Mouse (Mus musculus): ENCODE measurements around the gene Psmb7. TPM values are rescaled to one million over a fixed set of nuclear protein-coding genes. Genes with fewer than 3 reads are reported as not detected.

Psmb7 gene
- polyA plus RNA-seq, 1 experiment from 2014 or later = 317 TPM

- no peak overlapping the region for H3K4me3 ChIP-seq
- no peaks in the 10 kb centered on the region for H3K9me3 ChIP-seq
- no peak overlapping the region for H3K27ac ChIP-seq
- no peaks in the 10 kb centered on the region for H3K4me1 ChIP-seq (replicated peaks)
- H3K9ac ChIP-seq = no peak overlapping the region
- no peak overlapping the region for H3K4me2 ChIP-seq
- ATAC-seq (ENCODE audit: low FRiP score) = no peak
- no peaks in the 10 kb centered on the region for H3K27me3 ChIP-seq
- 92% methylated on average over 2 of the region's 2 CpGs for WGBS
- peaks cover 81% of the 10 kb centered on the region for H3K36me3 ChIP-seq
Observed at GRCm38 (mm10) chr2:38630574-38630973, 13.3 kb downstream of the Psmb7 start.

DNA sequence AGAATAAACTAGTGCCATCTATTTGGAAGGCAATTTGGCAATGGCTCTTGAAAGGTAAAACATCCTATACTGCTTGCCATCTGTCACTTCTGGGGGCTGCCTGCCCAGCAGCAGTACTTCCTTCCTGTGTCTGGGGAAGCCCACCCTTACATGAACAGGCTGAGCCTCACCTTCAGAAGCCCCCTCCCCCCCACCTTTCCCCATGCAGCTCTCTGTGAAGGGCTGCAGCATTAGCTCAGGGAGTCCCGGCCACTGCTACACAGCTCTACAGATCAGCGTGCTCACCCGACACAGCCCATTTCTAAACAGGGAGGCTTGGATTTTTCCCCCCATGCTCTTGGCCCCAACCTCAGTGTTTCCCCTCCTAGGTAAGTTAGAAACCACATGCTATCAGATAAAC lies 14.4 kb downstream of the Psmb7 start:
- Histone ChIP-seq H3K9me3 (no peaks in the 10 kb centered on the region), H3K36me3 (peaks cover 71% of the 10 kb centered on the region)
- ATAC-seq (ENCODE audit: low FRiP score) = no peak

GRCm38 (mm10) chr2:38628801-38629200 lies 15.1 kb downstream of the Psmb7 start:
- no peak for ATAC-seq (ENCODE audit: low FRiP score)
- H3K36me3 ChIP-seq = peaks cover 65% of the 10 kb centered on the region
- H3K4me1 ChIP-seq (replicated peaks) = no peaks in the 10 kb centered on the region
- no peak overlapping the region for H3K9ac ChIP-seq
- no peaks in the 10 kb centered on the region for H3K27me3 ChIP-seq
- no peaks in the 10 kb centered on the region for H3K9me3 ChIP-seq
- WGBS = 96% methylated on average over 4 of the region's 4 CpGs
- H3K4me2 ChIP-seq = no peak overlapping the region
- H3K27ac ChIP-seq = no peak overlapping the region
- H3K4me3 ChIP-seq = no peak overlapping the region

More for the DNA sequence above, 14.4 kb downstream of the Psmb7 start:
- H3K4me3 ChIP-seq = no peak overlapping the region
- no peaks in the 10 kb centered on the region for H3K4me1 ChIP-seq (replicated peaks)
- H3K9ac ChIP-seq = no peak overlapping the region
- 97% methylated on average over 3 of the region's 3 CpGs for WGBS
- H3K27me3 ChIP-seq = no peaks in the 10 kb centered on the region
- no peak overlapping the region for H3K4me2 ChIP-seq
- no peak overlapping the region for H3K27ac ChIP-seq

GRCm38 (mm10) chr2:38623821-38624590 lies 19.9 kb downstream of the Psmb7 start:
- H3K36me3 ChIP-seq = peaks cover 24% of the 10 kb centered on the region
- H3K27me3 ChIP-seq = no peaks in the 10 kb centered on the region
- H3K4me2 ChIP-seq = no peak overlapping the region
- H3K4me3 ChIP-seq = no peak overlapping the region
- peaks cover 21% of the 10 kb centered on the region for H3K4me1 ChIP-seq (replicated peaks)
- 95% methylated on average over 8 of the region's 8 CpGs for WGBS
- ATAC-seq (ENCODE audit: low FRiP score) = no peak
- H3K9ac ChIP-seq = no peak overlapping the region
- no peak overlapping the region for H3K27ac ChIP-seq
- H3K9me3 ChIP-seq = no peaks in the 10 kb centered on the region

DNA sequence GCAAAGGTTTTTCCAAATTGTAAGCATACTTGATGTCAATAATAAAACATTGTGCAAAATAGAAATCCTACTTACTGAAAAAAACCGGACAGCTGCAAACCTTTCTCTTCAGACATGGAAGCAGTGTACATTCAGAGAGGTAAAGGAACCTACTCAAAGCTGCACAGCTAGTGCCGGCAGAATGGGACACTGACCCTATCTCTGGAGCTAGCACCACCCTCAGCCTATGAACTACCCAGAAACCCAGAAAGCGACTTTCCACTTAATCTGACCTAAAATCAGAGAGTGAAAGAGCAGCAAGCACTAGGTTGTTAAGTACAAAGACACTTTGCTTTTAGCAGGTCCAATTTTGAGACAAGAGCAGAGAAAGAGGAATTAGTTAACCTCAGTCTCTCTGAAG lies 20.5 kb downstream of the Psmb7 start:
- no peak overlapping the region for H3K9ac ChIP-seq
- peaks cover 21% of the 10 kb centered on the region for H3K4me1 ChIP-seq (replicated peaks)
- 93% methylated on average over 3 of the region's 3 CpGs for WGBS
- H3K27ac ChIP-seq = no peak overlapping the region
- H3K4me3 ChIP-seq = no peak overlapping the region
- no peaks in the 10 kb centered on the region for H3K9me3 ChIP-seq
- no peak overlapping the region for H3K4me2 ChIP-seq
- H3K27me3 ChIP-seq = no peaks in the 10 kb centered on the region
- no peak for ATAC-seq (ENCODE audit: low FRiP score)
- H3K36me3 ChIP-seq = peaks cover 20% of the 10 kb centered on the region

DNA sequence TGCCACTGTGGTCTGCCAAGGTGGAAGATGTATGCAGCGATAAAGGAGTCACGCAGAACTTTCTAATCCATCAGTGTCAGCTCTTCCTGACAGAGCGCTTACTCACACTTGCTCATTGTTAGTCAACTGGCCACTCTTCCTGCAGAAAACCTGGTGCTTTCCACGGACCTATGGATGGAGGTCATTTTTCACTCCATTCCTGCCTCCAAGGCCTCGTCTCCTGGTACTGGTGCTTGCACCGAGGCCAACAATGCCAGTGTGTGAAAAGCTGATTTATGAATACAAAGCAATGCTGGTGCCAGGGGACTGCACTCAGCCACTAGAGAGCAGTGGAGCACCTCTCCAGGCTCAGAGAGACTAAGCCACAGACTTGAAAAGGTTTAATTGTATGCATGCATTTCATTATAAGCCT lies 22.3 kb downstream of the Psmb7 start:
- Histone ChIP-seq H3K9me3 (no peaks in the 10 kb centered on the region), H3K9ac (peak overlapping the region; percentile 31; the same call in 1 of the 2 replicates), H3K27ac (peak overlapping the region; percentile 86), H3K27me3 (no peaks in the 10 kb centered on the region), H3K4me2 (peak overlapping the region; percentile 13; the same call in 1 of the 2 replicates), H3K4me1 (replicated peaks) (peaks cover 33% of the 10 kb centered on the region), H3K4me3 (no peak overlapping the region), H3K36me3 (peaks cover 22% of the 10 kb centered on the region)
- peak; percentile 88 for ATAC-seq (ENCODE audit: low FRiP score)
- 23% methylated on average over 6 of the region's 6 CpGs for WGBS

- peaks cover 38% of the 10 kb centered on the region for H3K4me1 ChIP-seq (replicated peaks)
- ATAC-seq (ENCODE audit: low FRiP score) = 0 out of 2 replicates have a peak, but pooled peaks have one; percentile 25
- no peak overlapping the region for H3K4me3 ChIP-seq
- no peak overlapping the region for H3K9ac ChIP-seq
- peaks cover 17% of the 10 kb centered on the region for H3K36me3 ChIP-seq
- no peaks in the 10 kb centered on the region for H3K27me3 ChIP-seq
- peak overlapping the region; percentile 86 for H3K27ac ChIP-seq
- no peaks in the 10 kb centered on the region for H3K9me3 ChIP-seq
- no peak overlapping the region for H3K4me2 ChIP-seq
- WGBS = 82% methylated on average over 4 of the region's 4 CpGs
Observed at GRCm38 (mm10) chr2:38621076-38621475, 22.8 kb downstream of the Psmb7 start.

DNA sequence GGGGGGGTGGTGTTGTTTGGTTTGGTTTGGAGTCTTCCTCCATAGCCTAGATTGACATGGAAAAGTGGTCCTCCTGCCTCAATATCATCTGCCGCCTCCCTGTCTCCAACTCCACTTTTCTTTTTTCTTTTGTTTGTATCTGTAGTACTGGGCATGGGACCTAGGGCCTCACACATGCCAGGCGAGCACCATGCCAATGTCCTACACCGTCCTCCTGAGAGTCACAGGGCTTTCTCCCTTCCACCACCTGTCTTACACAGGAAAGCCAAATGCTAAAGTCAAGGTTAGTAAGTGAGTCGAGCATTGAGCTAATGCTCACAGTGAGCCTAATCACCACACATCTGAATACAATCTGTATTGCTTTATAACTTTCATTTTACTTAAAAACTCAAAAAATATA lies 24.1 kb downstream of the Psmb7 start:
- Histone ChIP-seq H3K9me3 (no peaks in the 10 kb centered on the region), H3K4me3 (no peak overlapping the region), H3K4me1 (replicated peaks) (peaks cover 51% of the 10 kb centered on the region), H3K4me2 (no peak overlapping the region), H3K27ac (no peak overlapping the region), H3K9ac (no peak overlapping the region), H3K36me3 (peaks cover 11% of the 10 kb centered on the region; the same call in 1 of the 2 replicates), H3K27me3 (no peaks in the 10 kb centered on the region)
- ATAC-seq (ENCODE audit: low FRiP score) = no peak
- 96% methylated on average over 4 of the region's 4 CpGs for WGBS

DNA sequence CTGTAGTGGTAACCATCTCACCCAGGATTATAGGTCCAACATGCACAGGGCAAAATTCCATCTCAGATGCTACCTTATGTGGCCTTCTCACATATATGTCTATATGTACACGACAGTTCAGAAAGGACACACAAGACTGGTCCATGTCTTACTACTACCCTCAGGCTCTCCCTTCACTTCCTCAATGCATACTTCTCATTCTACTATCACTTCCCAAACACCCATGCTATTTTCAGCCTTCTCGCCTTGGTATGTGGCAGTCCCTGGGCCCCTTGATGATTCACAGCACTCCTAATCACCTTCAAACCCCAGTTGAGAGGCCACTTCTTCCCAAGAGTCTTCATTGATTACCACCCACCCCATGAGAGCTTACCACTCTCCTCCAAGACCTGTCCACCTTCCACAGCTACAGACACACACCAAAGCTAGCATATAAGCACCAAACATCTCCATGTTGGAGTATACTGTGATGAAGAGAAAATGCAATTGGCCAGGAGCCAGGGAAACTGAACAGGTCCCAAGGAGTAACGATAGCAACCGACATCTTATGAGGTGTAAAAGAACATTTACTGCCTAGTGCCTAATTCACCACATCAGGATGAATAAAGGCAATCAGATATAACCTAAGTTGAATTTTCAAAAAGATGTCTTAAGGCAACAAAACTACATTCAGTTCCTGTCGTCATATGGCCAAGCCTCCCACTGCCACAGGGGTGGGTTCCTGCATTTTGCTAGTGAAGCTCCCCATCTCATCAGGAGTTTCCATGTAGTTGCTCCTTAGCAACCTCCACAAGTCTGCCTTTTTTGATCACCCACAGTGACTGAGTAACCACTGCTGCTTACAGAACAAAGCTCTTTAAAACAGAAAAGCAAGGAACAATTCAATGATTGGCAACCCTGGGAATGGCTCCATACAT lies 26.7 kb downstream of the Psmb7 start:
- Histone ChIP-seq H3K4me3 (no peak overlapping the region), H3K9me3 (no peaks in the 10 kb centered on the region), H3K36me3 (peaks cover 11% of the 10 kb centered on the region; the same call in 1 of the 2 replicates), H3K4me1 (replicated peaks) (peaks cover 61% of the 10 kb centered on the region), H3K27me3 (no peaks in the 10 kb centered on the region), H3K9ac (no peak overlapping the region), H3K27ac (0 out of 2 replicates have a peak overlapping the region, but pooled peaks have one; percentile 31), H3K4me2 (no peak overlapping the region)
- 81% methylated on average over 5 of the region's 5 CpGs for WGBS
- ATAC-seq (ENCODE audit: low FRiP score) = no peak

- Histone ChIP-seq H3K9me3 (no peaks in the 10 kb centered on the region), H3K9ac (no peak overlapping the region), H3K4me3 (no peak overlapping the region), H3K27me3 (no peaks in the 10 kb centered on the region), H3K27ac (peak overlapping the region; percentile 77), H3K4me2 (no peak overlapping the region), H3K36me3 (peaks cover 11% of the 10 kb centered on the region; the same call in 1 of the 2 replicates), H3K4me1 (replicated peaks) (peaks cover 51% of the 10 kb centered on the region)
- no peak for ATAC-seq (ENCODE audit: low FRiP score)
- 50% methylated on average over 4 of the region's 4 CpGs for WGBS
Observed at GRCm38 (mm10) chr2:38616072-38616471, 27.8 kb downstream of the Psmb7 start.

- Histone ChIP-seq H3K4me1 (replicated peaks) (peaks cover 57% of the 10 kb centered on the region), H3K4me2 (0 out of 2 replicates have a peak overlapping the region, but pooled peaks have one; percentile 6), H3K27me3 (no peaks in the 10 kb centered on the region), H3K27ac (peak overlapping the region; percentile 77), H3K9ac (peak overlapping the region; percentile 19; the same call in 1 of the 2 replicates), H3K9me3 (no peaks in the 10 kb centered on the region), H3K4me3 (no peak overlapping the region), H3K36me3 (peaks cover 15% of the 10 kb centered on the region; the same call in 1 of the 2 replicates)
- WGBS = 64% methylated on average over 6 of the region's 6 CpGs
- no peak for ATAC-seq (ENCODE audit: low FRiP score)
Observed at GRCm38 (mm10) chr2:38614437-38614836, 29.4 kb downstream of the Psmb7 start.

DNA sequence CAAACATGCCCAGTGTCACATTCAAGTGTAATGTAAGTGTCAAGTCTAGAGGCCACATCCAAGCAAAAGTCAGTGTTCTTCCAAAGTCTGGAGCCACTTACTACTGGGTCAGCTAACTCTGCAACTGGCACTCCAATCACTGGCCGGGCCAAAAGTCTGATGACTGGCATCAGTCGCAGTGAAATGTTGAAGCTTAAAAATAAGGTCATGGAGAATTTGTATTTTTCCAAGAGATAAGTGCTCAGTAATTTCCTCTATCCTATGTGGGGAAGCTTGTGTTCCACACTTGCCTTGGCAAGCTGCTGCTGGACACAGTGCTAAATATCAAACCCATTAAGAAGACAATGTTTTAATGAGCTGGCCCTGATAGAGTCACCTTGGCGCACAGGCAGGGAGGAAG lies 30.3 kb downstream of the Psmb7 start:
- H3K4me3 ChIP-seq = no peak overlapping the region
- 90% methylated on average over 3 of the region's 3 CpGs for WGBS
- peaks cover 15% of the 10 kb centered on the region; the same call in 1 of the 2 replicates for H3K36me3 ChIP-seq
- ATAC-seq (ENCODE audit: low FRiP score) = no peak
- peak overlapping the region; percentile 48; the same call in 1 of the 2 replicates for H3K27ac ChIP-seq
- no peaks in the 10 kb centered on the region for H3K27me3 ChIP-seq
- no peak overlapping the region for H3K4me2 ChIP-seq
- no peaks in the 10 kb centered on the region for H3K9me3 ChIP-seq
- H3K9ac ChIP-seq = no peak overlapping the region
- peaks cover 66% of the 10 kb centered on the region for H3K4me1 ChIP-seq (replicated peaks)

Data from hindbrain, embryonic 13.5 days (tissue).